Mouse (Mus musculus): ENCODE results near the gene Ssr1. TPM values are rescaled to one million over a fixed set of nuclear protein-coding genes. Genes with fewer than 3 reads are reported as not detected.

Gene Ssr1
- polyA plus RNA-seq, 1 experiment, result 150 TPM

DNA sequence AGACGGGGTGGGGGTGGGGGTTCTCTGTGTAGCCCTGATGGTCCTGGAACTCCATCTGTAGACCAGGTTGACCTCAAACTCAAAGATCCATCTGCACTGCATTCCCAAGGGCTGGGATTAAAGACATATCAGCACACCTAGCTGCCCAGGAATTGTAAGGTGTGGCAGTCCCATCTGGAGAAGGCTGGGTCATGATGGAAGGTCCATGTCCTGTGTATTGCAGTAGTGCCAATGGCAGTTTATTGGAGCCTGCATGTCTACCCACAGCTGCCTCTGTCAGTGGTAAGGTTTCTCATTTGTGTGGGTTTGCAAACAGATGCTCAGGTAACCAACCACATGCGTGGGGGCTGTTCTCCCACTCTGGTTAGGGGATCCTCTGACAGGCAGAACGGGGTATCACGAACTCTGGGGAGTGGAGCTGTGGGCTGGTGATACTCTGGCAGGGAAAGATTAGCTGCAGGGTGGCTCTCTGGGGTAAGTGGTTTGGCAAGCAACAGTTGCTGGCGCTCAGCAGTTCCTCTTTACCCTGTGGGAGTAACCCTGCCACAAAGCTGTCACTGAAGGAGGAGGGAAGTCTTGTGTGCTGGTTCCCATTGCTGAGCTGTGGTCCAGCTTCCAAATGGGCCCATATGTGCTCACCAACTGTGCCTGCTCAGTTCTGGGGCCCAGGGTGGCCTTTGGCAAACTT is 15.8 kb upstream of the Ssr1 start:
- Histone ChIP-seq H3K4me3 (ENCODE audit: low read depth, low read length) (no peak overlapping the region), H3K36me3 (ENCODE audit: control insufficient read depth, insufficient read depth, low read length, poor library complexity, severe bottlenecking) (no peaks in the 10 kb centered on the region), H3K4me1 (ENCODE audit: control insufficient read depth, insufficient read depth, low read length) (no peaks in the 10 kb centered on the region), H3K27ac (ENCODE audit: insufficient read depth, low read length) (no peak overlapping the region), H3K9me3 (replicated peaks; ENCODE audit: control insufficient read depth, insufficient read depth, low read length, poor library complexity, severe bottlenecking) (no peaks in the 10 kb centered on the region), H3K27me3 (ENCODE audit: control insufficient read depth, insufficient read depth, low read length, poor library complexity, severe bottlenecking) (no peaks in the 10 kb centered on the region), H3K9ac (ENCODE audit: low read depth, poor library complexity, severe bottlenecking) (no peak overlapping the region)
- no peak for TF ChIP-seq EP300 (IDR thresholded peaks at IDR 0.05; ENCODE audit: insufficient read depth, low read depth, low read length)
- no peak for TF ChIP-seq POLR2A (IDR thresholded peaks at IDR 0.05; ENCODE audit: insufficient read depth, low read length)
- no peak for TF ChIP-seq CTCF (IDR thresholded peaks at IDR 0.05; ENCODE audit: low read depth, low read length)

DNA sequence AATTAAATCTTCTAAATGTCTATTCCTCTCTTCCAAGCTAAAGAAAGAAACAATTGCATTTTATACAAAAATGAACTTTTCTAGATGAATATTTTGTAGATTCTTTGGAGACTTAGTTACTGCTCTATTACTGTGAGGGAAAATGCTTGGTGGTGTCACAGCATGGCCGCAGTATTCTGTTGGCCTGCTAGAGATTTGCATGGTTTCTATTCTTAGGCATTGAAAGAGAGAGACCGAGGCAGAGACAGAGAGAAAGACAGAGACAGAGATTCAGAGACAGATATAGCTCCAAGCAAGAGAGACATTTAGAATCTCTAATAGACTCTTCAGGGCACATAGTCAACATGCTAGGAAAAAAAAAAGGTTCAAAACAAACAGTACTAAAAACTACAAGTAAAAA is 14.0 kb upstream of the Ssr1 start:
- H3K9me3 ChIP-seq (replicated peaks; ENCODE audit: control insufficient read depth, insufficient read depth, low read length, poor library complexity, severe bottlenecking), result no peaks in the 10 kb centered on the region
- no peak overlapping the region for H3K4me3 ChIP-seq (ENCODE audit: low read depth, low read length)
- no peaks in the 10 kb centered on the region for H3K27me3 ChIP-seq (ENCODE audit: control insufficient read depth, insufficient read depth, low read length, poor library complexity, severe bottlenecking)
- H3K9ac ChIP-seq (ENCODE audit: low read depth, poor library complexity, severe bottlenecking), result no peak overlapping the region
- no peaks in the 10 kb centered on the region for H3K36me3 ChIP-seq (ENCODE audit: control insufficient read depth, insufficient read depth, low read length, poor library complexity, severe bottlenecking)
- no peaks in the 10 kb centered on the region for H3K4me1 ChIP-seq (ENCODE audit: control insufficient read depth, insufficient read depth, low read length)
- no peak overlapping the region for H3K27ac ChIP-seq (ENCODE audit: insufficient read depth, low read length)
- TF ChIP-seq POLR2A (IDR thresholded peaks at IDR 0.05; ENCODE audit: insufficient read depth, low read length) (no peak), EP300 (IDR thresholded peaks at IDR 0.05; ENCODE audit: insufficient read depth, low read depth, low read length) (no peak), CTCF (IDR thresholded peaks at IDR 0.05; ENCODE audit: low read depth, low read length) (no peak)

- Histone ChIP-seq H3K4me3 (ENCODE audit: low read depth, low read length) (no peak overlapping the region), H3K27me3 (ENCODE audit: control insufficient read depth, insufficient read depth, low read length, poor library complexity, severe bottlenecking) (no peaks in the 10 kb centered on the region), H3K4me1 (ENCODE audit: control insufficient read depth, insufficient read depth, low read length) (no peaks in the 10 kb centered on the region), H3K9ac (ENCODE audit: low read depth, poor library complexity, severe bottlenecking) (no peak overlapping the region), H3K27ac (ENCODE audit: insufficient read depth, low read length) (no peak overlapping the region), H3K36me3 (ENCODE audit: control insufficient read depth, insufficient read depth, low read length, poor library complexity, severe bottlenecking) (no peaks in the 10 kb centered on the region), H3K9me3 (replicated peaks; ENCODE audit: control insufficient read depth, insufficient read depth, low read length, poor library complexity, severe bottlenecking) (no peaks in the 10 kb centered on the region)
- TF ChIP-seq EP300 (IDR thresholded peaks at IDR 0.05; ENCODE audit: insufficient read depth, low read depth, low read length), result no peak
- TF ChIP-seq POLR2A (IDR thresholded peaks at IDR 0.05; ENCODE audit: insufficient read depth, low read length), result no peak
- TF ChIP-seq CTCF (IDR thresholded peaks at IDR 0.05; ENCODE audit: low read depth, low read length), result no peak
Measured at GRCm38 (mm10) chr13:38002461-38002860, 8.4 kb upstream of the Ssr1 start.

DNA sequence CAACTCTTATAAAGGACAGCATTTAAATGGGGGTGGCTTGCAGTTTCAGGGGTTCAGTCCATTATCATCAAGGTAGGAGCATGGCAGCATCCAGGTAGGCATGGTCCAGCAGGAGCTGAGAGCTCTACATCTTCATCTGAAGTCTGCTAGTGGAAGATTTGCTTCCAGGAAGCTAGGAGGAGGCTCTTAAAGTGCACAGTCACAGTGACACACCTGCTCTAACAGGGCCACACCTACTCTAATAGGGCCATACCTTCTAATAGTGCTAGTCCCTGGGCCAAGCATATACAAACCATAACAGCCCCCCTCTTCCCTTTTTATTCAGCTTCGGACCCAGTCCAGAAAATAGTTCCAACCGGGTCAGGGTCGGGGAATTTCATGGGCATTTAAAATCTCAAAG is 5.7 kb upstream of the Ssr1 start:
- no peak overlapping the region for H3K27ac ChIP-seq (ENCODE audit: insufficient read depth, low read length)
- no peaks in the 10 kb centered on the region for H3K4me1 ChIP-seq (ENCODE audit: control insufficient read depth, insufficient read depth, low read length)
- no peak for TF ChIP-seq CTCF (IDR thresholded peaks at IDR 0.05; ENCODE audit: low read depth, low read length)
- no peak for TF ChIP-seq POLR2A (IDR thresholded peaks at IDR 0.05; ENCODE audit: insufficient read depth, low read length)
- TF ChIP-seq EP300 (IDR thresholded peaks at IDR 0.05; ENCODE audit: insufficient read depth, low read depth, low read length), result no peak
- no peak overlapping the region for H3K9ac ChIP-seq (ENCODE audit: low read depth, poor library complexity, severe bottlenecking)
- no peaks in the 10 kb centered on the region for H3K9me3 ChIP-seq (replicated peaks; ENCODE audit: control insufficient read depth, insufficient read depth, low read length, poor library complexity, severe bottlenecking)
- no peak overlapping the region for H3K4me3 ChIP-seq (ENCODE audit: low read depth, low read length)
- H3K36me3 ChIP-seq (ENCODE audit: control insufficient read depth, insufficient read depth, low read length, poor library complexity, severe bottlenecking), result no peaks in the 10 kb centered on the region
- H3K27me3 ChIP-seq (ENCODE audit: control insufficient read depth, insufficient read depth, low read length, poor library complexity, severe bottlenecking), result no peaks in the 10 kb centered on the region

- Histone ChIP-seq H3K36me3 (ENCODE audit: control insufficient read depth, insufficient read depth, low read length, poor library complexity, severe bottlenecking) (peaks cover 20% of the 10 kb centered on the region), H3K27me3 (ENCODE audit: control insufficient read depth, insufficient read depth, low read length, poor library complexity, severe bottlenecking) (no peaks in the 10 kb centered on the region), H3K4me3 (ENCODE audit: low read depth, low read length) (0 out of 2 replicates have a peak overlapping the region, but pooled peaks have one; percentile 8), H3K9me3 (replicated peaks; ENCODE audit: control insufficient read depth, insufficient read depth, low read length, poor library complexity, severe bottlenecking) (no peaks in the 10 kb centered on the region), H3K9ac (ENCODE audit: low read depth, poor library complexity, severe bottlenecking) (peak overlapping the region; percentile 55; the same call in 1 of the 2 replicates), H3K4me1 (ENCODE audit: control insufficient read depth, insufficient read depth, low read length) (no peaks in the 10 kb centered on the region), H3K27ac (ENCODE audit: insufficient read depth, low read length) (no peak overlapping the region)
- TF ChIP-seq EP300 (IDR thresholded peaks at IDR 0.05; ENCODE audit: insufficient read depth, low read depth, low read length) (no peak), CTCF (IDR thresholded peaks at IDR 0.05; ENCODE audit: low read depth, low read length) (no peak), POLR2A (IDR thresholded peaks at IDR 0.05; ENCODE audit: insufficient read depth, low read length) (no peak)
Measured at GRCm38 (mm10) chr13:37994405-37994749, 360 bp upstream of the Ssr1 start.

DNA sequence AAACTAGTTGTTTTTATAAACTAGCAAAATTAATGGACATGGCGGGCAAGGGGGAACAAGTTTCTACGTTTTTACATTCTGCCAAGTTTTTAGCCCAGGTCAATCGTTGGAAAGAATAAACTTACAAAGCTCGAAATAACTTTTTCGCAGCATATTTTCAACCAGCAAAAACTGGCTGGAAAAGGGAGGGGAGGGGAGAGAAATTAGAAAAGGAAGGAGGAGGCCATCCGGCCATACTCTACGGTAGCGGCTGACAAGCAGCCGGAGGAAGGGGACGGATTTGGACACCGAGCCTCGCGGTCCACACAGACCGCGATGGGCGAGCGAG is 677 bp downstream of the Ssr1 start:
- peak overlapping the region; percentile 95 for H3K4me3 ChIP-seq (ENCODE audit: low read depth, low read length)
- H3K4me1 ChIP-seq (ENCODE audit: control insufficient read depth, insufficient read depth, low read length), result no peaks in the 10 kb centered on the region

More for the DNA sequence above, 677 bp downstream of the Ssr1 start:
- peak overlapping the region; percentile 99 for H3K9ac ChIP-seq (ENCODE audit: low read depth, poor library complexity, severe bottlenecking)
- H3K27me3 ChIP-seq (ENCODE audit: control insufficient read depth, insufficient read depth, low read length, poor library complexity, severe bottlenecking), result no peaks in the 10 kb centered on the region
- TF ChIP-seq EP300 (IDR thresholded peaks at IDR 0.05; ENCODE audit: insufficient read depth, low read depth, low read length) (no peak), POLR2A (IDR thresholded peaks at IDR 0.05; ENCODE audit: insufficient read depth, low read length) (no peak), CTCF (IDR thresholded peaks at IDR 0.05; ENCODE audit: low read depth, low read length) (no peak)
- no peak overlapping the region for H3K27ac ChIP-seq (ENCODE audit: insufficient read depth, low read length)
- H3K9me3 ChIP-seq (replicated peaks; ENCODE audit: control insufficient read depth, insufficient read depth, low read length, poor library complexity, severe bottlenecking), result no peaks in the 10 kb centered on the region
- peaks cover 28% of the 10 kb centered on the region for H3K36me3 ChIP-seq (ENCODE audit: control insufficient read depth, insufficient read depth, low read length, poor library complexity, severe bottlenecking)

Measured in ES-Bruce4 (cell line).